Mouse (Mus musculus): ENCODE results near the gene Cadps2.

- no peak for TF ChIP-seq CTCF (IDR thresholded peaks at IDR 0.05; ENCODE audit: borderline replicate concordance, insufficient read depth, low read depth, low read length)
- no peak for TF ChIP-seq POLR2A (IDR thresholded peaks at IDR 0.05; ENCODE audit: borderline replicate concordance, insufficient read depth, low read length)
These were observed 30.8 kb upstream of the Cadps2 start for GRCm38 (mm10) chr6:23869971-23870370.

Measured in cerebellum, adult 2 months (tissue).